Mouse (Mus musculus) stomach, postnatal 0 days (tissue): ENCODE data around the gene Rab1b.

Source experiments
- CTCF ChIP-seq: IDR thresholded peaks from 2 replicates; pipeline ENCODE4 v1.5.1; 2016; ENCODE audit warnings: antibody characterized with exemption, low read depth, mild to moderate bottlenecking, moderate library complexity
- EP300 ChIP-seq: optimal IDR thresholded peaks from 2 replicates; pipeline ENCODE3; 2016; ENCODE audit warnings: antibody characterized with exemption

- TF ChIP-seq CTCF (no peak), EP300 (no peak)
Observed at GRCm38 (mm10) chr19:5051515-5051914, 55.4 kb downstream of the Rab1b start.
